Mouse (Mus musculus) heart, embryonic 14.5 days (tissue): ENCODE measurements at regions not wholly inside any gene's neighbourhood (a gene's known extent, or its start where the extent isn't known, plus 50 kb on each side); places are given as distances from the start of the nearest gene placed in this dataset.

Experiments used
- ATAC-seq: fragments of 200-750 bp; cut with Nextera tagmentation; 2 replicates; pipeline ENCODE4 v1.8.0; 2017; ENCODE audit warnings: low read depth, moderate TSS enrichment; ENCODE audit not compliant: insufficient number of reproducible peaks, insufficient read depth, low FRiP score
- H3K27ac ChIP-seq, 2 experiments: fragments of 200-500 bp in 1 of 2; fragments of 300-500 bp in 1 of 2; sonication (generic) in 1 of 2; replicated peaks in 1 of 2; 2 replicates each; pipeline ENCODE4 v1.5.1; 2012 to 2014; ENCODE audit warnings: low read depth in 2 of 2, low read length in 2 of 2, control low read depth in 1 of 2, mild to moderate bottlenecking in 1 of 2, mixed read lengths in 1 of 2; ENCODE audit not compliant: control insufficient read depth in 1 of 2, insufficient read depth in 1 of 2
- H3K27me3 ChIP-seq: fragments of 300-500 bp; sonication (generic); 2 replicates; pipeline ENCODE4 v1.6.1; 2014; ENCODE audit warnings: mild to moderate bottlenecking, low read length, control low read depth; ENCODE audit not compliant: control insufficient read depth, insufficient read depth
- H3K36me3 ChIP-seq: fragments of 300-500 bp; sonication (generic); 2 replicates; pipeline ENCODE4 v1.6.1; 2014; ENCODE audit warnings: mild to moderate bottlenecking, control low read depth, low read length, mixed read lengths; ENCODE audit not compliant: control insufficient read depth, insufficient read depth
- H3K4me1 ChIP-seq, 2 experiments: fragments of 200-500 bp in 1 of 2; fragments of 300-500 bp in 1 of 2; sonication (generic) in 1 of 2; 2 replicates each; pipeline ENCODE4 v1.6.1; 2012 to 2014; ENCODE audit warnings: low read length in 2 of 2, control low read depth in 1 of 2, mixed read lengths in 1 of 2; ENCODE audit not compliant: control insufficient read depth in 2 of 2, insufficient read depth in 2 of 2
- H3K4me2 ChIP-seq: fragments of 300-500 bp; sonication (generic); 2 replicates; pipeline ENCODE4 v1.6.1; 2014; ENCODE audit warnings: mild to moderate bottlenecking, low read length
- H3K4me3 ChIP-seq, 2 experiments: fragments of 200-500 bp in 1 of 2; fragments of 300-500 bp in 1 of 2; sonication (generic) in 1 of 2; 2 replicates each; pipeline ENCODE4 v1.5.1; 2012 to 2014; ENCODE audit warnings: low read length in 2 of 2, mild to moderate bottlenecking in 2 of 2, control low read depth in 1 of 2, low read depth in 1 of 2, moderate library complexity in 1 of 2; ENCODE audit not compliant: control insufficient read depth in 1 of 2, insufficient read depth in 1 of 2
- H3K9ac ChIP-seq: fragments of 300-500 bp; sonication (generic); 2 replicates; pipeline ENCODE4 v1.6.1; 2014; ENCODE audit warnings: mild to moderate bottlenecking, low read length
- H3K9me3 ChIP-seq: fragments of 300-500 bp; sonication (generic); 2 replicates; pipeline ENCODE4 v1.6.1; 2016; ENCODE audit warnings: low read length, control low read depth; ENCODE audit not compliant: control insufficient read depth
- WGBS: fragments of 180-500 bp; shearing (Covaris S2); extraction: QIAGEN DNeasy Blood & Tissue Kit; methylation state at CpG from one replicate; pipeline ENCODE4 v1.1.7; 2014; 5-methylcytosine and 5-hydroxymethylcytosine counted together

DNA sequence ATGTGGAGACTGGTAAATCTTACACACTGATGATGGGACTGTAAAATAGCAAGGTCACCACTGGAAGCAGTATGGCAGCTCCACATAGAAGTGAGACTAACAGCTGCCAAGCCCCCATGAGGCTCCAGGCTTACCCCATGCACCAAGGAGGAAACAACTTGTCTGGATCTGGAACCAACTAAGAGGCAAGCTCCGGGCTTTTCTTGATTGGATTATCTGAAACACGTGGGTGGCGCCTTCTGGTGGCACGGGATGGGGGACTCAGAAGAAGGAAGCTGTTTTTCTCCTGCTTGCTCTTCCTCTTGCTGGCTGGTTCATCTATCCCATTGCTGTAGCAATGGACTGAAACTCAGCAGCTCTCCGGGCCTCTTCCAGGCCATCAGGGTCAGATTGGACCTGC lies 171.5 kb upstream of the Sulf2 start:
- no peaks in the 10 kb centered on the region for H3K36me3 ChIP-seq
- H3K27me3 ChIP-seq, result no peaks in the 10 kb centered on the region
- H3K9ac ChIP-seq, result no peak overlapping the region
- peaks cover 19 to 39% of the 10 kb centered on the region in 2 experiments for H3K4me1 ChIP-seq
- H3K9me3 ChIP-seq, result no peaks in the 10 kb centered on the region
- H3K4me2 ChIP-seq, result no peak overlapping the region
- no peak overlapping the region for H3K4me3 ChIP-seq
- H3K27ac ChIP-seq, result no peak overlapping the region
- no peak for ATAC-seq
- WGBS, result 66% methylated on average over 5 of the region's 5 CpGs

GRCm38 (mm10) chr2:166324954-166325353 lies 169.5 kb upstream of the Sulf2 start:
- peaks cover 21 to 38% of the 10 kb centered on the region in 2 experiments for H3K4me1 ChIP-seq
- no peaks in the 10 kb centered on the region for H3K36me3 ChIP-seq
- peak overlapping the region; percentile 31 to 34; a peak in 3 of 4 replicates for H3K27ac ChIP-seq
- H3K9ac ChIP-seq, result no peak overlapping the region; the same call in 1 of the 2 replicates
- peak overlapping the region; percentile 7; the same call in 1 of the 2 replicates for H3K4me2 ChIP-seq
- no peak overlapping the region for H3K4me3 ChIP-seq
- 64% methylated on average over 3 of the region's 3 CpGs for WGBS
- no peaks in the 10 kb centered on the region for H3K9me3 ChIP-seq
- no peaks in the 10 kb centered on the region for H3K27me3 ChIP-seq
- ATAC-seq, result no peak

DNA sequence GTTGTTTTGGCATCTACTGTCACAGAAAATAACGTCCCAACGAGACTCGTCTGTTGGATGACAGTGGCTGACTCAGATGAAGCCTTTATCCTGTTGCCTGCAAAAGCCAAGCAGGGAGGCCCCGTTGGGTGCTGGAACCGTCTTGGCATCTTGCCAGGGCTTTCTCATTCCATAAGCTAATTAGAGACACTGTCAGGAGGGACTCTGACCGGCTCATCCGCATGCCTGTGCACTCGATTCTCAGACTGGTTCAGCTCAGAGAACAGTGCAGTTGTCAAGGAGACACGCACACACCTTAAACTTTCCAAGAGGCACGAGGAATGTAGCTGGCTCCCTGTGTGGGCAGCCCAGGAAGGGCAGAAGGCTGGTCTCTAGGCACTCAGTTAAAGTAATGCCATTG lies 169.0 kb upstream of the Sulf2 start:
- peak; percentile 53; the same call in 1 of the 2 replicates for ATAC-seq
- Histone ChIP-seq H3K9me3 (no peaks in the 10 kb centered on the region), H3K36me3 (no peaks in the 10 kb centered on the region), H3K4me2 (peak overlapping the region; percentile 7; the same call in 1 of the 2 replicates), H3K27ac (peak overlapping the region; percentile 31 to 46), H3K4me3 (no peak overlapping the region), H3K9ac (no peak overlapping the region; the same call in 1 of the 2 replicates), H3K27me3 (no peaks in the 10 kb centered on the region), H3K4me1 (peaks cover 21 to 35% of the 10 kb centered on the region in 2 experiments)
- 11% methylated on average over 10 of the region's 10 CpGs for WGBS

GRCm38 (mm10) chr2:166322668-166323043 lies 167.2 kb upstream of the Sulf2 start:
- no peaks in the 10 kb centered on the region for H3K9me3 ChIP-seq
- no peak overlapping the region for H3K9ac ChIP-seq
- H3K36me3 ChIP-seq, result no peaks in the 10 kb centered on the region
- no peaks in the 10 kb centered on the region for H3K27me3 ChIP-seq
- H3K27ac ChIP-seq, result peak overlapping the region in 1 of 2 experiments; percentile 15; a peak in 1 of 4 replicates
- no peak overlapping the region for H3K4me3 ChIP-seq
- 48% methylated on average over 6 of the region's 6 CpGs for WGBS
- peaks cover 21 to 35% of the 10 kb centered on the region in 2 experiments for H3K4me1 ChIP-seq
- ATAC-seq, result no peak
- H3K4me2 ChIP-seq, result no peak overlapping the region

DNA sequence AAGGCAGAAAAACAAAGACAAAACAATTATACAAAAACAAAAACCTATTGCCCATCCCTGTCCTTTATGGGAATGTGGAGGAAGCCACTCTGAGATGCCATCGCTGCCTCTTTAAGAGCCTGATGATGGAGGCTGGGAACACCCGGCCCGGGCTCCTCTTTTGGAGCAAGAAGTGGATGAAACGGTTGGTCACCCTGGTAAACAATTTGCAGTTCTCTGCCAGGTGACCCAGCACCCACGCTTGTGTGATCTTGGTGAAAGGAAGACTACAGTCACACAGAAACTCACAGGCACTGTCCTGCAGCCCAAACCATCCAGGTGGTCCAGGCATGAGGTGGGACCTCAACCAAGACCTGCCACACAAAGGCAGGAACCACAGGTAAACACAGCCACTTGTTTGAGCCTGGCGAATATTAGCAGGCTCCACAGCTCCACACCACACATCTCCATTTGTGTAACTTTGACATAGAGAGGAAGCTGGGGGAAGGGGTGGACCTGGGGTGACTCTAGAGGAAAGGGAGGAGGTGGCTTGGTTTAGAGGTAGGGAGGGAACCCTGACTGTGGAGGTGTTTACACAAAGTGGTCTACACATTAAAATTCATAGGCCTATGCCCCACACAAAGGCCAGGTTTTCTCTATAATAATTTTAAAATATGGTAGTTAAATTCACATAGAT lies 166.7 kb upstream of the Sulf2 start:
- ATAC-seq, result no peak
- Histone ChIP-seq H3K36me3 (no peaks in the 10 kb centered on the region), H3K4me2 (no peak overlapping the region), H3K9ac (no peak overlapping the region), H3K9me3 (no peaks in the 10 kb centered on the region), H3K27ac (0 out of 4 replicates have a peak overlapping the region, but pooled peaks of 1 of the 2 experiments have one; percentile 8), H3K4me3 (no peak overlapping the region), H3K27me3 (no peaks in the 10 kb centered on the region), H3K4me1 (peaks cover 21 to 35% of the 10 kb centered on the region in 2 experiments)
- WGBS, result 76% methylated on average over 6 of the region's 6 CpGs

DNA sequence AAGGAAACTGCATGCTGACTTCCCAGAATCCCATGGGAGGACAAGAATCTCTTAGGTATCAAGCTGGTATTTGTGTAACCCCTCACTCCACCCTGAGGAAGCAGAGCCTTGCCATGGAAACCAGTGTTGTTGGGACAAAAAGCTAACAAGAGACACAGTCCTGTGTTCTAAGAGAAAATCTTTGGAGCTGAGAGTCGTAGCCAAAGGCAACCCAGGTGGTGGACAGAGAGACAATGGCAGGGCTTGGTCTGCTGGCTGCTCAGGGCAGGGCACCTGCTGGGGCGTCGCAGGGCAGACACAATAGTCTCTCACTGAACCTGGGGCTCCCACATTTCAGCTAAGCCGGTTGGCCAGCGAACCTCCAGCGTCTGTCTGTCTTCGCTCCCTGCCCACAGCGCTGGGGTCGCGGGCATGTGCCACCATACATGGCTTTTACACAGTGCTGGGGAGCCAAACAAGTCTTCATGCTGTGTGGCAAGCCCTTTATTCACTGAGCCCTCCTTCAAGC lies 161.0 kb upstream of the Sulf2 start:
- Histone ChIP-seq H3K36me3 (no peaks in the 10 kb centered on the region), H3K4me2 (no peak overlapping the region), H3K4me3 (no peak overlapping the region), H3K9ac (no peak overlapping the region), H3K4me1 (peaks cover 5 to 7% of the 10 kb centered on the region in 2 experiments), H3K9me3 (no peaks in the 10 kb centered on the region), H3K27me3 (no peaks in the 10 kb centered on the region), H3K27ac (no peak overlapping the region)
- no peak for ATAC-seq
- WGBS, result 59% methylated on average over 10 of the region's 10 CpGs

GRCm38 (mm10) chr2:166310438-166310837 lies 155.0 kb upstream of the Sulf2 start:
- no peaks in the 10 kb centered on the region for H3K36me3 ChIP-seq
- no peak overlapping the region for H3K9ac ChIP-seq
- H3K9me3 ChIP-seq, result no peaks in the 10 kb centered on the region
- H3K4me3 ChIP-seq, result no peak overlapping the region
- H3K27me3 ChIP-seq, result no peaks in the 10 kb centered on the region
- WGBS, result 76% methylated on average over 5 of the region's 5 CpGs
- no peak overlapping the region for H3K4me2 ChIP-seq
- ATAC-seq, result no peak
- H3K4me1 ChIP-seq, result peaks cover 9 to 13% of the 10 kb centered on the region in 2 experiments
- H3K27ac ChIP-seq, result no peak overlapping the region
